Comparison of ENCODE assay signal across 8 mouse cellular contexts in genomic region chr1:161195541-161196351, GRCm38 (mm10). TPM values are rescaled to one million over a fixed set of nuclear protein-coding genes. Genes with fewer than 3 reads are reported as not detected.
DNase-seq lines count a peak whose midpoint lies in the region; ATAC-seq and TF ChIP-seq lines count a peak whose summit lies in the region.

No protein-coding gene starts in this region.

- DNase-seq in adrenal gland, adult 2 months: peak; percentile 89
- peak; percentile 90 for DNase-seq in embryo, embryonic 10 days (ENCODE audit: low spot score)
- DNase-seq in gastrocnemius, adult 8-10 months (ENCODE audit: low spot score in 2 of 2): peak; percentile 50 to 65
- DNase-seq in hindbrain, postnatal 0 days (ENCODE audit: low spot score): peak; percentile 94
- peak; percentile 60 to 62 for DNase-seq in left cerebral cortex, adult 18-20 months (ENCODE audit: low spot score in 2 of 2)
- peak; percentile 79 to 86 for DNase-seq in lung, postnatal 4 days
- peak; percentile 56 for DNase-seq in retina, postnatal 7 days (ENCODE audit: low read depth, low spot score)
- DNase-seq in urinary bladder, postnatal 4 days (ENCODE audit: low spot score in 2 of 2): peak; percentile 64 to 70

- H3K27ac ChIP-seq in hindbrain, postnatal 0 days: peak overlapping the region; percentile 41

- H3K9me3 ChIP-seq in hindbrain, postnatal 0 days (ENCODE audit: low read length): no peaks in the 10 kb centered on the region

- peak; percentile 92 for TF ChIP-seq CTCF in hindbrain, postnatal 0 days (IDR thresholded peaks at IDR 0.05; ENCODE audit: low read depth)

- H3K36me3 ChIP-seq in hindbrain, postnatal 0 days (ENCODE audit: insufficient read depth, low read length): no peaks in the 10 kb centered on the region

- H3K4me2 ChIP-seq in hindbrain, postnatal 0 days (ENCODE audit: low read depth, low read length): peak overlapping the region; percentile 63

- no peaks in the 10 kb centered on the region for H3K27me3 ChIP-seq in hindbrain, postnatal 0 days (ENCODE audit: insufficient read depth, low read length)

- H3K4me1 ChIP-seq in hindbrain, postnatal 0 days (ENCODE audit: insufficient read depth, low read length): no peaks in the 10 kb centered on the region

- H3K4me3 ChIP-seq in hindbrain, postnatal 0 days (ENCODE audit: low read length): peak overlapping the region; percentile 39

- no peak overlapping the region for H3K9ac ChIP-seq in hindbrain, postnatal 0 days (replicated peaks; ENCODE audit: low read length)

- ATAC-seq in hindbrain, postnatal 0 days: peak; percentile 95

- under 1% methylated on average over 16 of the region's 16 CpGs for WGBS in hindbrain, postnatal 0 days

RNA-seq across cellular contexts. Expression of gene Tex50, which starts 36.6 kb away (rescaled TPM):
- not detected for total RNA-seq in adrenal gland, adult 2 months (2021)
- polyA plus RNA-seq in adrenal gland, adult 2 months (2012; rRNA removed): not detected in 2 replicates
- total RNA-seq in gastrocnemius, adult 8-10 months (2022): not detected
- not detected in 2 replicates for total RNA-seq in hindbrain, postnatal 0 days (2014; rRNA removed)
- polyA plus RNA-seq in hindbrain, postnatal 0 days (2015; fragmentation: Nextera tagmentation; extraction: Ambion mirVana): 0.25 and 0.37 TPM in 2 replicates
- not detected for total RNA-seq in left cerebral cortex, adult 18-20 months (2021)

RNA-seq across cellular contexts. Expression of gene Ankrd45, which starts 53.3 kb away (rescaled TPM):
- total RNA-seq in adrenal gland, adult 2 months (2021): 1 to 10 TPM; 4.4 to 8.3 TPM
- polyA plus RNA-seq in adrenal gland, adult 2 months (2012; rRNA removed): 0.37 and 0.58 TPM in 2 replicates
- total RNA-seq in gastrocnemius, adult 8-10 months (2022): not detected
- 16.0 and 19.2 TPM in 2 replicates for total RNA-seq in hindbrain, postnatal 0 days (2014; rRNA removed)
- polyA plus RNA-seq in hindbrain, postnatal 0 days (2015; fragmentation: Nextera tagmentation; extraction: Ambion mirVana): 24.1 and 24.2 TPM in 2 replicates
- 10 to 100 TPM; 85.6 to 89.2 TPM for total RNA-seq in left cerebral cortex, adult 18-20 months (2021)

RNA-seq across cellular contexts. Expression of gene Prdx6, which starts 55.3 kb away (rescaled TPM):
- total RNA-seq in adrenal gland, adult 2 months (2021): 100 to 1,000 TPM; 283 to 597 TPM
- 103 and 130 TPM in 2 replicates for polyA plus RNA-seq in adrenal gland, adult 2 months (2012; rRNA removed)
- total RNA-seq in gastrocnemius, adult 8-10 months (2022): 100 to 1,000 TPM; 119 to 142 (median 129) TPM
- total RNA-seq in hindbrain, postnatal 0 days (2014; rRNA removed): 129 and 135 TPM in 2 replicates
- 223 and 253 TPM in 2 replicates for polyA plus RNA-seq in hindbrain, postnatal 0 days (2015; fragmentation: Nextera tagmentation; extraction: Ambion mirVana)
- 100 to 1,000 TPM; 311 to 324 TPM for total RNA-seq in left cerebral cortex, adult 18-20 months (2021)

Comparison
In these comparisons a context has a peak if more than half of its experiments do, and no peak if none do; other contexts are left out.
1. Peak in every context shown above with its lines: DNase-seq, ATAC-seq, H3K4me3 ChIP-seq and H3K27ac ChIP-seq.
2. RNA of gene Ankrd45, which starts 53.3 kb away (total RNA-seq): 85.6 to 89.2 TPM in left cerebral cortex, adult 18-20 months, 16.0 to 19.2 TPM in hindbrain, postnatal 0 days and 4.4 to 8.3 TPM in adrenal gland, adult 2 months; not detected in gastrocnemius, adult 8-10 months; every median in the first group is over 4 times any median in the second.